Mouse (Mus musculus): ENCODE data around the gene Drd4.

GRCm38 (mm10) chr7:141343696-141344095 lies 51.9 kb downstream of the Drd4 start:
- TF ChIP-seq POLR2A (IDR thresholded peaks at IDR 0.05; ENCODE audit: borderline replicate concordance, low read depth, low read length) (no peak), CTCF (IDR thresholded peaks at IDR 0.05; ENCODE audit: low read depth, low read length) (no peak)

Data from bone marrow macrophage, adult 2 months (primary cell).